Mouse (Mus musculus) layer of hippocampus, adult 6 months (tissue): ENCODE data around the gene Gm48552. TPM values are rescaled to one million over a fixed set of nuclear protein-coding genes. Genes with fewer than 3 reads are reported as not detected.
A peak's percentile ranks its signal among the peaks of the same experiment; 100 is the strongest.

ENCODE experiments used
- long read RNA-seq, 2 experiments: library from polyadenylated mRNA; unstranded; transcript quantifications; one replicate each; pipeline ENCODE4 v2.0.0; 2019 to 2020
- microRNA-seq: library from miRNA; unstranded; fragments of <30 nt; microRNA quantifications from one replicate; pipeline ENCODE4 v1.2.0, GENCODE M21; 2020
- polyA plus RNA-seq: library from polyadenylated mRNA; unstranded; fragments of <200 nt; fragmentation: Nextera tagmentation; gene quantifications from 2 replicates; pipeline ENCODE4 v1.2.3, GENCODE M21; 2021

Gm48552 gene
- 1.3 TPM in 1 of 2 replicates, not detected in the other for polyA plus RNA-seq
- long read RNA-seq, experiment 1 = 0 reads
- long read RNA-seq, experiment 2, partial matches to known transcripts = 0 of 3 reads
- long read RNA-seq, experiment 2, other reads (novel, unspliced or antisense) = 0 of 3 reads

DNA sequence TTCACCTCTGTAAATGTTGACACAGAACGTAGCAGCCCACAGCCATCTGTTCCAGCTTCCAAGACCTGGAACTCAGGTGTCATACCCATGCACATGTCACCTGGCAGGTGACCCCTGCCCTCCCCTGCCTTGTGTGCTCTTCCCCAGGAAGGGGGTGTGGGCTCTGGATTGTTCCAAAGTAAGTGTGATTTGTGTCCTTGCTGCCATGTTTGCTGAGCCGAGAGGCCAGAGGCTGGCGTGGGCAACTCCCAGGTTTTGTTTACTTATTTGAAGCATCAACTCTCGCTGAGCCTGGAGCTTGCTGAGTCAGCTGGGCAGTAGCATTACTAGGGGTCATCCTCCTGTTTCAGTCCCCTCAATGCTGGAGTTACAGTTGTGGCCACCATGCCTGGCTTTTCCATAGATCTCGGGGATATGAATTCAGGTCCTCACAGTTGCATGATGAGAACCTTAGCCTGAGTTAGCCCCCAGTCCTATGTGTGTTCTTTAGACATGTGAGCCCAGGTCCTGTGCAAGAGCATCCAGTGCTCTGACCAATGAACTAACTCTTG, at the start of gene Gm48552:
Gm48552 (plus strand) TSS at position 501 of the 551 bp plus-strand sequence.

DNA sequence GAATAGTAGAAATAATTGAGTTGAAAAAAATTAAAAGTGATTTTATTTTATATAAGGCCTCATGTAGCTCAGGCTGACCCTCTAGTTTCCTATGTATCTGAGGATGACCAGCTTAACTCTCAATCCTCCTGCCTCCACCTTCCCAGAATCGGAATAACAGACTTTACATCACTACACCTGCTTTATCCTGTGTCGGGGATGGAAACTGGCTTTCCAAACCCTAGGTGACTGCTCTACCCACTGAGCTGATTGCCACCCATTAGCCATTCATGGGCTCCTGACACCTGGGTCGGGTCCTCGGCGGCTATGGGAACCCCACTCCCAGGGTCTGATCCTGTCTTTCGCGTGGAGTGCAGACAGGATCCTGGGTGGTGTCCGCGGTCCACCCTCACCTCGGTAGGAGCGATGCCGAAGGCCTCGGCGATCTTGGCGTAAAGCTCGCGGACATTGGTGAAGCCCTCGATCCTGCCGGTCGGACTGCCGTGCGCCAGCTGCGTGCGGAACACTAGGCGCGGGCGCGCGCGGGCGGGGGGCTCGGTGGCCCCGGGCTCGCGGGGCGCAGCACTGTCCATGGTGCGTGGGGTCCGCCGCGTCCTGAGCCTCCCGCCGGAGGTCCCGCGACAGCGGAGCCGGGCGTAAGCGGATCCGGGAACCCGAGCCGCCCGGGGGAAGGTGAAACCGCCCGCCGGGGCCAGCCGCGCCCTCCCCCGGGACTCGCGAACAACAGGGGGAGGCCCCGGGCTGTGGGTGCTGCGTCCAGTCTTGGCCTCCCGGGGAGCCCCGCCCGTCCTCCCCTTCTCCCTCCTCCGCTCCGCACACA, 45.9 kb upstream of the Gm48552 start, which contains the start of gene Gipc3:
Gipc3 (minus strand) TSS at position 581 of the 820 bp plus-strand sequence.

DNA sequence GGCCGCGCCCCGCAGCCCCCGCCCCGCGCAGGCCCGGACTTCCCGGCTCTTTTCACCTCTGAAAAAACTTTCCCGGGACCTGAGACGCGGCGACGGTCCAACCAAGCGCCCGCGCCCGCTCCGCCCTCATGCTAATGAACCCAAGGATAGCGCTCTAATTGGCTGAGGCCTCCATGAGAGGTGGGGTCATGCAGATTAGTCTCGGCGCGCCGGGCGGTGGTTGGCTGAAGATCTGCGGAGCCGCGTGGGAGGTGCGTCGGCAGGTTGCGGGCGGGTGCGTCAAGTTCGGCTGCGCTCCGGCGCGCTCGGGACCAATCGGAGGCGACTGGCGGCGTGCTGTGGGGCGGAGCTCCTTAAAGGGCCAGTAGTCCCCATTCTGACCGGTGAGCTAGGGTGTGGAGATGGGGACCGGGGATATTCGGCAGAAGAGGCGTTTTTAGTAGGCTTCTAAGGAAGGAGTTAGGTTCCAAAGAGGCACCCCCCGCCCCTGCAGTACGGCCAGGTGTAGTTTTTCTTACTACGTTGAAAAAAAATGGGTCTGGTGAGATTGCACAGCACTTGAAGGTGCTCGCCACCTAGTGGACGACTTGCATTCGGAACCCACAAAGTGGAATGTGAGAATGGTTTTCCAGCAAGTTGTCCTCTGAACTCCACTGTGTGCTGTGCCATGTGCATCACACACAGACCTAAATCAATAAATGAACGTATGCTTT, 38.3 kb upstream of the Gm48552 start, which contains the start of gene Hmg20b:
Hmg20b (minus strand) TSS at position 130 of the 713 bp plus-strand sequence.

DNA sequence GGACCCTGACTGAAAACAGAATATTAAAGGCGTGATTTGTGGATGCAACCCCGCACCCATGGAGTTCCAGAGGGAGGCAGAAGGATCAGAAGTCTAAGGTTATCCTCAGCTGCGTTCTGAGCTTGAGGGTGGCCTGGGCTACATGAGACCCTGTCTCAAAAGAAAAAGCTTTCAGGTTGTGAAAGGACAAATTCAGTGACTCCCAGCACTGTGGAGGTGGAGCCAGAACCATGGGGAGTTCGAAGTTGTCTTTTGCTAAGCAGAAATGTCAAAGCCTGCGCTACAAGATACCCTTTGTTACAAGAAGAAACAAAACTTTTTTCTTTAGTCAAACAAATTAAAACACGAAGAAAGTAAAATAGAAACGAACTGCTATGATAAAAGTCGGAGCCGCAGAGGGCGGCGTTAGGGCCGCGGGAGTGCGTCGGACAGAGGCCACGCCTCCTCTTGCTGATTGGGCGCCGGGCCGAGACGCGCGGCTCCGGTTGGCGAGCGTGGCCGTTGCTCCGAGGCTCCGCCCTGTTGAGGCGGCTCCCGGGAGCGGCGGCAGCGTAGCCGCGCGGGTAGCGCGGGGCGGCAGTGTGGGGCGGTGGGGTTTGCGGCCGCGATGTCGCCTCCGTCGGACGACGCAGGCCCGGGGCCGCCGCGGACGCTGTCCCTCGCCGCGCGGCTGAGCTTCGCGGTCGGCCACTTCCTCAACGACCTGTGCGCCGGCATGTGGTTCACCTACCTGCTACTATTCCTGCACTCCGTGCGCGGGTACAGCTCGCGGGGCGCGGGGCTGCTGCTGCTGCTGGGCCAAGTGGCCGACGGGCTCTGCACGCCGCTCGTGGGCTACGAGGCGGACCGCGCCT, 31.6 kb upstream of the Gm48552 start, which contains the start of gene Mfsd12:
Mfsd12 (plus strand) TSS at position 501 of the 854 bp plus-strand sequence.

DNA sequence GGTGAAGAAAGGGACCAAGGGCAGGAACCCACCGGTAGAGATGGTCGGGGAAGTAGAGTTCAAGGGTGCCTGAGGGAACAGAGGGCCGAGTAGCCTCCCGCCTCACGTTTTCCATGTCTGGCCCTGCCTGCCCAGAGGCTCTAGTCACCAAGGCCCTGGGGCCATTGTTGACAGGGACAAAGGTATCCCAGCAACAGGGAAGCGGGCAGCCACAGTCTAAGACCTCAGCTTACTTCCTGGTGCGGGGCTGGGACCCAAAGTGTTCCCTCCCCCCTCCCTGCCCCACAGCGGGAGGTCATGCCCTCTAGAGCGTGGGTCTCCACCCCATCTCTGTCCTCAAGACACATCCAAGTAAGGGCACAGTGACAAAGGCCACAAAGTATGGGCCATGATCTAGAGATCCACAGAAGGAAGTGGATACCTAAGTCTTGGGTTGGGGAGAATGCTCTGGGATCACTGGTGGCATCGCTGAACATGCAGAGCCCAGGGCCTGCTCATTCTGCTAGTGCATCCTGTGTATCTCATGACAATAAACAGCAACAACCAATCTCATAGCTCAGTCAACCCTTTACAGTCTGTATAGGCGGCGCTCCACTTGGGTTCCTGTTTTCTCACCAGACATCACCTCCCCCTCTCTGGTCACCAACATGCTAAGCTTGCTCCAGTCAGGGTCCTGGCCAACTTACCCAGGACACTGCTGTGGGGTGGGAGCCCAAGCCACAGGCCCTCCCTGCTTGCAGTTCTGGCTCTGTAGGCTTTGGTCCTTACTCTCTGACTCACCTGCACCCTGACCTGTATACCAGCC, 22.9 kb upstream of the Gm48552 start, which contains the start of gene 4930404N11Rik:
4930404N11Rik (minus strand) TSS at position 145 of the 805 bp plus-strand sequence.

DNA sequence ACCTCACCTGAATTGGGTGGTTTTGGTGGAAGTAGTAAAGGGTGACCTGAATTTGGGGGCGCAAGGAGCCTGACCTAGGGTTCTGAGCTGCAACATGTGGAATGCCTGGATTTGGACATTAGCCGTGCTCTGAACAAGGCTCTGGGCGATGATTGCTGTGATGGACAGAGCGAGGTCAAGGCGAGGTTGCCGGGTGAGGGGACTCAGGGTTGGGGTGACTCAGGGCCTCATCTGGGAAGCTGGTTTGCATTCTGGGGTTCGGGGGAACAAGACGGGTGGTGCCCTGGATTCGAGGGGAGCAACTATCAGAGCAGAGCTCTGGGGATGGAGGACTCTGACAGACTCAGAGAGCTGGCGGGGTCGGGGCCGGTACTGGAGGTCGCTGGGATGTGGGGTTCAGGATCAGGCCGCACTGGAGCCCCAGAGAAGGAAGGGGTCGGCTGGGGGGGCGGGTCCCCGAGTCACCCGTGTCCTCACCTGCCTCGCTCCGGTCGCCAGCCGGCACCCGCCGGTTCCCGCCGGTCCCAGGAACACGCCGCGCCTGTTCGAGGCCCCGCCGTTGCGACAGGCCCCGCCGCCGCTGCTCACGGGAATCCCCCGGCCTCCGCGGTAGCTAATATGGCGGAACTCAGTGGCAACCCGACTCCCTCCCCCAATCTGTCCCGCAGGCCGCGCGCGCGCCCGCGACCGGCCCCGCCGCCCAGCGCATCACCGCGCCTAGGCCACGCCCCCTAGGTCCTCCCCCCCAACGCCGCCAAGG, 10.8 kb upstream of the Gm48552 start, which contains the start of gene Fzr1:
Fzr1 (minus strand) TSS at position 724 of the 760 bp plus-strand sequence.

DNA sequence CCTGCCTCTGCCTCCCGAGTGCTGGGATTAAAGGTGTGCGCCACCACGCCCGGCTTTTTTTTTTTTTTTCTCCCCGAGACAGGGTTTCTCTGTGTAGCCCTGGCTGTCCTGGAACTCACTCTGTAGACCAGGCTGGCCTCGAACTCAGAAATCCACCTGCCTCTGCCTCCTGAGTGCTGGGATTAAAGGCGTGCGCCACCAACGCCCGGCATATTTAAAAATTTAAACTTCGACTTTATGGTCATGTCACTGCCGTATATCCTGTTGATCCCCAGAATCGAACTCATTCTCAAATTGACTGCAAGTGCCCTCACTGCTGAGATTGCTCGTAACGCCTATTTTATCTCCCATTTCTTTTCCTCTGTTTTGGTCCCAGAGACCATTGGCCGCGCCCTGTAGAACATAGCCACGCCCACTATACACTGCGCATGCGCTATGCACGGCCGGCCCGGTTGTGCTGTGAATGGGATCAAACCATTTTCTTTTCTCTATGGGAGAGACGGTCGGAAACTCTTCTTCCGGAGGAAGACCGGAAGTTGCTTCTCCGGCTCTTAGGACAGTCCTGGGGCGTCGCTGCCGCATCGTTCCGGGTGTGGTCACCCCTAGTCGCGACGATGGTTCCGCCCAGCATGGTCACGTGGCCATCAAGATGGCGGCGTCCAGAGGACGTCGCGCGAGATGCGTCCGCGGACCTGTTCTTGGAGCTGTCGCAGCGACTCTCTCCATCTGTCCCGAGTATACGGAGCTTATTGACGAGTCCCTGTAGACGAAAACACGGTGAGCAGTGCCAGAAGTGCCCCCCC, 4.8 kb upstream of the Gm48552 start, which contains the start of the genes Dohh and Gm48551:
Dohh (plus strand) TSS at position 627 of the 803 bp plus-strand sequence.
Gm48551 (plus strand) TSS at position 665 of the 803 bp plus-strand sequence.

DNA sequence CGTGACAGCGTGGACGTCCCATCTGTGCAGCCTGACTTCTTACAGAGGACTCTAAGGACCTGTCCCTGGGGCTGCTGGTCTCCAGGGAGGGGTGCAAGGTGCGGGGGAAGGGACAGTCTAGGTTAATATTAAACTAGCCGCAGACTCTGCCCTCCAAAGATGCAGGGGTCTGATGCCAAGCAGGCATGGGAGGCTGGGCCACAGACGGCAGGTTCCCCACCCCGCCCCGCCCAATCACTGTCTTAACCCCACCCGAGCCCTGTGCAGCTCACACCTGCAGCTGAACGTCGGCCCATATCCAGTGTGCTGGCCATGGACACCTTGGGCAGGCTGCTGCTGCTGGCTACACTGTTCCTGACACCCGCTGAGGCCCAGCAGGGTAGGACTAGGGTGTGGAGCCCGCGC, 4.0 kb downstream of the Gm48552 start, which contains the start of gene Smim24:
Smim24 (plus strand) TSS at position 271 of the 405 bp plus-strand sequence.

Small RNAs within 50 kb of the gene (microRNA-seq; reads per million reads assigned to microRNA genes)
- gene Mir1191b (not detected), gene Mir6913 (2.8 reads per million, percentile 7 among the genes with 10 or more reads in this experiment)

Other genes starting within 250 kb of the Gm48552 start
- 15.8 and 17.3 TPM in 2 replicates for gene Pias4, start 221.1 kb upstream of the Gm48552 start, polyA plus RNA-seq
- gene Eef2, start 212.4 kb upstream of the Gm48552 start, polyA plus RNA-seq = 609 and 694 TPM in 2 replicates
- 3.5 and 5.3 TPM in 2 replicates for gene Dapk3, start 206.0 kb upstream of the Gm48552 start, polyA plus RNA-seq
- gene 4930442H23Rik, start 205.2 kb upstream of the Gm48552 start, polyA plus RNA-seq = not detected in 2 replicates
- gene Nmrk2, start 187.0 kb upstream of the Gm48552 start, polyA plus RNA-seq = not detected in 2 replicates
- 47.2 and 52.7 TPM in 2 replicates for gene Atcay, start 158.2 kb upstream of the Gm48552 start, polyA plus RNA-seq
- gene Zfr2, start 155.8 kb upstream of the Gm48552 start, polyA plus RNA-seq = 33.7 and 36.7 TPM in 2 replicates
- gene Matk, start 136.1 kb upstream of the Gm48552 start, polyA plus RNA-seq = 145 and 170 TPM in 2 replicates
- gene Mrpl54, start 122.1 kb upstream of the Gm48552 start, polyA plus RNA-seq = 119 and 122 TPM in 2 replicates
- gene Apba3, start 122.0 kb upstream of the Gm48552 start, polyA plus RNA-seq = 20.9 and 24.9 TPM in 2 replicates
- 1.1 and 4.3 TPM in 2 replicates for gene Tjp3, start 97.4 kb upstream of the Gm48552 start, polyA plus RNA-seq
- 48.2 and 55.7 TPM in 2 replicates for gene Pip5k1c, start 96.0 kb upstream of the Gm48552 start, polyA plus RNA-seq
- gene Cactin, start 67.9 kb upstream of the Gm48552 start, polyA plus RNA-seq = 13.5 and 13.9 TPM in 2 replicates
- 1.4 and 1.7 TPM in 2 replicates for gene Tbxa2r, start 60.3 kb upstream of the Gm48552 start, polyA plus RNA-seq
- 0.60 and 0.80 TPM in 2 replicates for gene Gipc3, start 45.7 kb upstream of the Gm48552 start, polyA plus RNA-seq
- gene Hmg20b, start 38.5 kb upstream of the Gm48552 start, polyA plus RNA-seq = 28.5 TPM in 2 replicates
- 9.2 and 10.7 TPM in 2 replicates for gene Mfsd12, start 31.5 kb upstream of the Gm48552 start, polyA plus RNA-seq
- not detected in 2 replicates for gene 4930404N11Rik, start 23.2 kb upstream of the Gm48552 start, polyA plus RNA-seq
- gene Fzr1, start 10.5 kb upstream of the Gm48552 start, polyA plus RNA-seq = 62.7 and 65.6 TPM in 2 replicates
- gene Dohh, start 4.6 kb upstream of the Gm48552 start, polyA plus RNA-seq = 178 and 192 TPM in 2 replicates
- 4.3 and 4.7 TPM in 2 replicates for gene Gm48551, start 4.5 kb upstream of the Gm48552 start, polyA plus RNA-seq
- gene Smim24, start 4.0 kb downstream of the Gm48552 start, polyA plus RNA-seq = 2.8 and 3.4 TPM in 2 replicates
- 22.5 and 25.0 TPM in 2 replicates for gene Nfic, start 66.6 kb downstream of the Gm48552 start, polyA plus RNA-seq
- gene Celf5, start 93.7 kb downstream of the Gm48552 start, polyA plus RNA-seq = 60.5 and 83.1 TPM in 2 replicates
- 45.3 and 46.2 TPM in 2 replicates for gene Ncln, start 107.4 kb downstream of the Gm48552 start, polyA plus RNA-seq
- 0.43 and 0.55 TPM in 2 replicates for gene S1pr4, start 111.1 kb downstream of the Gm48552 start, polyA plus RNA-seq
- 2.6 and 3.5 TPM in 2 replicates for gene Gna15, start 135.2 kb downstream of the Gm48552 start, polyA plus RNA-seq
- gene Gna11, start 156.2 kb downstream of the Gm48552 start, polyA plus RNA-seq = 42.2 and 61.8 TPM in 2 replicates
- gene Aes, start 170.5 kb downstream of the Gm48552 start, polyA plus RNA-seq = 230 and 286 TPM in 2 replicates
- 3.0 and 3.9 TPM in 2 replicates for gene Tle2, start 185.6 kb downstream of the Gm48552 start, polyA plus RNA-seq
- gene Tle6, start 212.1 kb downstream of the Gm48552 start, polyA plus RNA-seq = 2.5 and 3.7 TPM in 2 replicates
- 0.24 and 0.54 TPM in 2 replicates for gene BC025920, start 217.3 kb downstream of the Gm48552 start, polyA plus RNA-seq
- 24.3 and 28.2 TPM in 2 replicates for gene Sirt6, start 238.8 kb downstream of the Gm48552 start, polyA plus RNA-seq
- gene Ankrd24, start 239.5 kb downstream of the Gm48552 start, polyA plus RNA-seq = 22.5 and 26.2 TPM in 2 replicates